Comparison of ENCODE assay signal across 8 mouse cellular contexts in the genomic region with DNA sequence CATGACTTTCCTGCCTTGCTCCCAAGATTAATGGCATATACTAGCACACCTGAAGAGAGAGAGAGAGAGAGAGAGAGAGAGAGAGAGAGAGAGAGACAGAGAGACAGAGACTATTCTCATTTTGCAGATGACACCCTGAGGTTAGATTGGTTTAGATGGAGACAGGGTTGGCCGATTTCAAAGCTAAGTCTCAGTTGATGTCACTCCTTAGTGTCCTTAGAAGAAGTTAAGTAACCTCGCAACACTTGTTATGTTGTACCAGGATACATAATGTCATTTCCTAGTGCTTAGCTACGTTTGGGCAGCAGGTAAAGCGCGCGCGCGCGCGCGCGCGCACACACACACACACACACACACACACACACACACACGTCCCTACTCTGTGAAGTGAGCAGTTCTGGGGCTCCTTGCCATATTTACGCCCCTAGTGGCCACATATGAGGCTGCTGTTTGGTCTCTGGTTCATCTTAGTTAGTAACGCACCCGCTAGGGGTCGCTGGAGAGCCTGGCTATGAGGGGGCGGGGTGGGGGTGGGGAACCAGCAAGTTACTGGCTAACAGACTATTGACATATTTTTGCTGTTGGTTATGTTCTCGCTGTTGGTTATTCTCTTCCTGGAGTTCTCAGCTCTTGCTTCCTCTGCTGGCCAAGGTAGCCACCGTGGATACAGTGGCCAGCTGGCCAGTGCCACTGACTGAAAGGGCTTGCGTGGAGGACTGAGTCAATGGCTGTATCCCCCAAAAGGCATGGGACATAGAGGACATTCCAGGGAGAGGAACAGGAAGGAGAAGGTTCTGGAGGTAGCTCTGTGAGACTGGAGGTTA. TPM values are rescaled to one million over a fixed set of nuclear protein-coding genes. Genes with fewer than 3 reads are reported as not detected.
DNase-seq lines count a peak whose midpoint lies in the region; ATAC-seq and TF ChIP-seq lines count a peak whose summit lies in the region.

No protein-coding gene starts in this region.

- TF ChIP-seq POLR2A in small intestine, adult 2 months (IDR thresholded peaks at IDR 0.05; ENCODE audit: low read depth, low read length): no peak

- H3K9me3 ChIP-seq in embryonic facial prominence, embryonic 11.5 days (replicated peaks; ENCODE audit: control insufficient read depth, low read length): no peaks in the 10 kb centered on the region
- no peaks in the 10 kb centered on the region for H3K9me3 ChIP-seq in limb, embryonic 10.5 days (replicated peaks)
- no peaks in the 10 kb centered on the region for H3K9me3 ChIP-seq in midbrain, embryonic 13.5 days

- ATAC-seq in embryonic facial prominence, embryonic 11.5 days (replicated peaks; ENCODE audit: insufficient number of reproducible peaks, low FRiP score, low TSS enrichment, low read depth): peak; percentile 75
- ATAC-seq in midbrain, embryonic 13.5 days: peak; percentile 86

- H3K27me3 ChIP-seq in embryonic facial prominence, embryonic 11.5 days (ENCODE audit: control insufficient read depth, insufficient read depth, low read length): no peaks in the 10 kb centered on the region
- H3K27me3 ChIP-seq in limb, embryonic 10.5 days (ENCODE audit: low read depth, poor library complexity, severe bottlenecking): no peaks in the 10 kb centered on the region
- no peaks in the 10 kb centered on the region for H3K27me3 ChIP-seq in midbrain, embryonic 13.5 days
- no peaks in the 10 kb centered on the region for H3K27me3 ChIP-seq in small intestine, adult 2 months (ENCODE audit: control insufficient read depth, insufficient read depth, low read length)

- peak; percentile 100; the same call in 1 of the 2 replicates for TF ChIP-seq CTCF in small intestine, adult 2 months (IDR thresholded peaks at IDR 0.05; ENCODE audit: extremely low read depth, insufficient read length, insufficient replicate concordance, low read depth, low read length)

- no peaks in the 10 kb centered on the region for H3K4me1 ChIP-seq in embryonic facial prominence, embryonic 11.5 days (ENCODE audit: control insufficient read depth, insufficient read depth, low read length)
- H3K4me1 ChIP-seq in limb, embryonic 10.5 days: no peaks in the 10 kb centered on the region
- H3K4me1 ChIP-seq in midbrain, embryonic 13.5 days (replicated peaks): no peaks in the 10 kb centered on the region
- no peaks in the 10 kb centered on the region for H3K4me1 ChIP-seq in small intestine, adult 2 months (ENCODE audit: control insufficient read depth, insufficient read depth, insufficient read length, low read length)

- WGBS in embryonic facial prominence, embryonic 11.5 days: 20% methylated on average over 22 of the region's 22 CpGs
- WGBS in limb, embryonic 10.5 days: 19% methylated on average over 22 of the region's 22 CpGs
- WGBS in midbrain, embryonic 13.5 days: 18% methylated on average over 22 of the region's 22 CpGs
- 10% methylated on average over 22 of the region's 22 CpGs for WGBS in small intestine, adult 2 months

- no peak overlapping the region for H3K4me3 ChIP-seq in embryonic facial prominence, embryonic 11.5 days (ENCODE audit: low read depth, low read length)
- H3K4me3 ChIP-seq in limb, embryonic 10.5 days: no peak overlapping the region
- H3K4me3 ChIP-seq in midbrain, embryonic 13.5 days (replicated peaks): no peak overlapping the region
- H3K4me3 ChIP-seq in small intestine, adult 2 months (ENCODE audit: low read depth, low read length): no peak overlapping the region

- H3K4me2 ChIP-seq in embryonic facial prominence, embryonic 11.5 days (ENCODE audit: low read depth, low read length): no peak overlapping the region
- no peak overlapping the region; the same call in 1 of the 2 replicates for H3K4me2 ChIP-seq in midbrain, embryonic 13.5 days (replicated peaks)

- no peaks in the 10 kb centered on the region for H3K36me3 ChIP-seq in embryonic facial prominence, embryonic 11.5 days (replicated peaks; ENCODE audit: control insufficient read depth, insufficient read depth, low read depth, low read length)
- no peaks in the 10 kb centered on the region for H3K36me3 ChIP-seq in limb, embryonic 10.5 days
- H3K36me3 ChIP-seq in midbrain, embryonic 13.5 days: no peaks in the 10 kb centered on the region
- no peaks in the 10 kb centered on the region for H3K36me3 ChIP-seq in small intestine, adult 2 months (ENCODE audit: control insufficient read depth, insufficient read depth, low read length)

- H3K9ac ChIP-seq in embryonic facial prominence, embryonic 11.5 days (replicated peaks; ENCODE audit: low read length): no peak overlapping the region
- H3K9ac ChIP-seq in midbrain, embryonic 13.5 days (replicated peaks): no peak overlapping the region

- peak; percentile 77 for DNase-seq in 3134 (ENCODE audit: extremely low read depth, insufficient read length, low spot score)
- DNase-seq in adrenal gland, postnatal 25 days: peak; percentile 84
- peak; percentile 92 for DNase-seq in embryonic facial prominence, embryonic 11.5 days (ENCODE audit: low spot score)
- DNase-seq in heart, adult 11 months: peak; percentile 98
- DNase-seq in kidney, adult 11 months: peak; percentile 85
- peak; percentile 87 for DNase-seq in limb, embryonic 10.5 days (ENCODE audit: low spot score)

- H3K27ac ChIP-seq in embryonic facial prominence, embryonic 11.5 days (replicated peaks; ENCODE audit: low read depth, low read length): no peak overlapping the region
- no peak overlapping the region for H3K27ac ChIP-seq in limb, embryonic 10.5 days
- H3K27ac ChIP-seq in midbrain, embryonic 13.5 days: no peak overlapping the region
- no peak overlapping the region for H3K27ac ChIP-seq in small intestine, adult 2 months (ENCODE audit: insufficient read depth, low read depth, low read length)

RNA-seq across cellular contexts. Expression of a gene that starts 26.4 kb away (rescaled TPM):
- total RNA-seq in adrenal gland, postnatal 25 days (2021): 31.0 and 32.4 TPM in 2 replicates
- polyA plus RNA-seq in embryonic facial prominence, embryonic 11.5 days (2014; fragmentation: Nextera tagmentation; extraction: Ambion mirVana): 14.1 and 15.6 TPM in 2 replicates
- polyA plus RNA-seq in limb, embryonic 10.5 days (2016; fragmentation: Nextera tagmentation; extraction: Ambion mirVana): 14.5 and 14.8 TPM in 2 replicates
- polyA plus RNA-seq in midbrain, embryonic 13.5 days (2015; fragmentation: Nextera tagmentation; extraction: Ambion mirVana): 17.4 and 19.8 TPM in 2 replicates
- 1.9 and 5.8 TPM in 2 replicates for polyA plus RNA-seq in small intestine, adult 2 months (2012; rRNA removed)

RNA-seq across cellular contexts. Expression of a gene that starts 30.4 kb away (rescaled TPM):
- 2.3 and 2.6 TPM in 2 replicates for total RNA-seq in adrenal gland, postnatal 25 days (2021)
- polyA plus RNA-seq in embryonic facial prominence, embryonic 11.5 days (2014; fragmentation: Nextera tagmentation; extraction: Ambion mirVana): 0.64 and 1.5 TPM in 2 replicates
- polyA plus RNA-seq in limb, embryonic 10.5 days (2016; fragmentation: Nextera tagmentation; extraction: Ambion mirVana): 0.85 and 1.1 TPM in 2 replicates
- polyA plus RNA-seq in midbrain, embryonic 13.5 days (2015; fragmentation: Nextera tagmentation; extraction: Ambion mirVana): 1.7 and 2.2 TPM in 2 replicates
- polyA plus RNA-seq in small intestine, adult 2 months (2012; rRNA removed): 0.98 and 2.1 TPM in 2 replicates

RNA-seq across cellular contexts. Expression of a gene that starts 30.4 kb away (rescaled TPM):
- 39.4 and 43.1 TPM in 2 replicates for total RNA-seq in adrenal gland, postnatal 25 days (2021)
- 133 and 163 TPM in 2 replicates for polyA plus RNA-seq in embryonic facial prominence, embryonic 11.5 days (2014; fragmentation: Nextera tagmentation; extraction: Ambion mirVana)
- polyA plus RNA-seq in limb, embryonic 10.5 days (2016; fragmentation: Nextera tagmentation; extraction: Ambion mirVana): 121 and 131 TPM in 2 replicates
- 107 and 117 TPM in 2 replicates for polyA plus RNA-seq in midbrain, embryonic 13.5 days (2015; fragmentation: Nextera tagmentation; extraction: Ambion mirVana)
- polyA plus RNA-seq in small intestine, adult 2 months (2012; rRNA removed): 1.4 and 3.0 TPM in 2 replicates

RNA-seq across cellular contexts. Expression of a gene that starts 55.1 kb away (rescaled TPM):
- not detected in 2 replicates for total RNA-seq in adrenal gland, postnatal 25 days (2021)
- 0.35 and 0.39 TPM in 2 replicates for polyA plus RNA-seq in embryonic facial prominence, embryonic 11.5 days (2014; fragmentation: Nextera tagmentation; extraction: Ambion mirVana)
- 0.15 and 0.21 TPM in 2 replicates for polyA plus RNA-seq in limb, embryonic 10.5 days (2016; fragmentation: Nextera tagmentation; extraction: Ambion mirVana)
- 0.18 and 0.27 TPM in 2 replicates for polyA plus RNA-seq in midbrain, embryonic 13.5 days (2015; fragmentation: Nextera tagmentation; extraction: Ambion mirVana)
- polyA plus RNA-seq in small intestine, adult 2 months (2012; rRNA removed): 0.06 TPM in 1 of 2 replicates, not detected in the other

RNA-seq across cellular contexts. Expression of a gene that starts 59.4 kb away (rescaled TPM):
- total RNA-seq in adrenal gland, postnatal 25 days (2021): not detected in 2 replicates
- not detected in 2 replicates for polyA plus RNA-seq in embryonic facial prominence, embryonic 11.5 days (2014; fragmentation: Nextera tagmentation; extraction: Ambion mirVana)
- polyA plus RNA-seq in limb, embryonic 10.5 days (2016; fragmentation: Nextera tagmentation; extraction: Ambion mirVana): 0.13 TPM in 1 of 2 replicates, not detected in the other
- polyA plus RNA-seq in midbrain, embryonic 13.5 days (2015; fragmentation: Nextera tagmentation; extraction: Ambion mirVana): not detected in 2 replicates
- not detected in 2 replicates for polyA plus RNA-seq in small intestine, adult 2 months (2012; rRNA removed)

Comparison
In these comparisons a context has a peak if more than half of its experiments do, and no peak if none do; other contexts are left out.
1. RNA of a gene that starts 30.4 kb away (polyA plus RNA-seq): 133 to 163 TPM in embryonic facial prominence, embryonic 11.5 days, 121 to 131 TPM in limb, embryonic 10.5 days and 107 to 117 TPM in midbrain, embryonic 13.5 days; 1.4 to 3.0 TPM in small intestine, adult 2 months; every median in the first group is over 10 times any median in the second.
2. Peak in every context shown above with its lines, with median percentiles within 50 percentile points of each other: DNase-seq.